Mouse (Mus musculus): ENCODE data around the gene Arhgap24.
"Not testable (repeated sequence)": the region's sequence is repeated elsewhere in the genome, so short reads cannot be mapped to it uniquely, and the experiment has no call there.

The Arhgap24 gene

DNA sequence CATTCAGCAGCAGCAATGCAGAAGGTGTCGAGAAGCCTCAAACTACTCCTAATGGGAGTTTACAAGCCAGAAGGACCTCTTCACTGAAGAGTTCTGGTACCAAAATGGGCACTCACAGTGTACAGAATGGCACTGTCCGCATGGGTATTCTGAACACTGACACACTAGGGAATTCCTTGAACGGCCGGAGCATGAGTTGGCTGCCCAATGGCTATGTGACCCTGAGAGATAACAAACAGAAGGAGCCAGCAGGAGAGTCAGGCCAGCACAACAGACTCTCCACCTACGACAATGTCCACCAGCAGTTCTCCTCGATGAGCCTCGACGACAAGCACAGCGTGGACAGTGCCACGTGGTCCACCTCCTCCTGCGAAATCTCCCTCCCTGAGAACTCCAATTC, 411.0 kb downstream of the Arhgap24 start:
- no peak for DNase-seq (ENCODE audit: low read depth)

DNA sequence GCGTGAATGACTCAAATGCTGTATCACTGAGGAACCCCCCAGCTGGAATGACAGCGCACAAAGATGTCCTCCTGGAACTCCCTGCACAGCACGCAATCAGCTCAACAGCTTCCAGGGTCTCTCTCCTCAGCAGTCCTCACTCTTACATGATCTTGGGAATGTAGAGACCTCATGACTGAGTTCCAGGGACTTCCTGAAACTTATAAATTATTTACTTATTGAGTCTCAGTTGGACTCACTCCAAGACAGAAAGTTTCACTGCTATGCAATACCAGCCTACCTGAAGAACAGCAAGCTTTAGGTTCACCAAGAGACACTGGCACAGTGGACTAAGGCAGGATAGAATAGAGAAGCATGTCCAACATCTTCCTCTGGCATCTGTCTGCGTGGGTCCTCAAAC, 417.1 kb downstream of the Arhgap24 start:
- no peak for DNase-seq (ENCODE audit: low read depth)

- no peak for DNase-seq (ENCODE audit: low read depth)
Measured at GRCm38 (mm10) chr5:102899680-102900215, 418.6 kb downstream of the Arhgap24 start.

- DNase-seq (ENCODE audit: low read depth) = no peak
Measured at GRCm38 (mm10) chr5:102901176-102901575, 420.0 kb downstream of the Arhgap24 start.

- DNase-seq (ENCODE audit: low read depth) = no peak
Measured at GRCm38 (mm10) chr5:102903487-102903886, 422.3 kb downstream of the Arhgap24 start.

DNA sequence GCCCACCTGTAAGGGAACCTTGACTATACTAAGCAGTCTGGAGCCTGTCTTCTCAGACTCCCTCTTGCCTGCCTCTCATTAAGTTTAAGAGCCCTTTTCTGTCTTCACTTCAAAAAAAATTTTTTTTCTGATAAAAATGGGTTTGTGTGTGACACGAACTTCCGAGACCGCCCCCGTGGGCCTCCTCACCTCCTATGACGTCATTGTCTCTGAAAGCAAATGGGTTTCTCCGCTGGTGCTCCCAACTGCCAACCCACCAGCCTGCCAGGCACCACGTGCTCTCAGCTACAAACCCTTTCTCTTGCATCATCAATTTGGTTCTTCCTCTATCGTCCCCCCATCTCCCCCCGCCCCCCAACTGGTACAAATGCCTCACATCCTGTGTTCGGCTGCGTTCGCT, 422.9 kb downstream of the Arhgap24 start:
- no peak for DNase-seq (ENCODE audit: low read depth)

DNA sequence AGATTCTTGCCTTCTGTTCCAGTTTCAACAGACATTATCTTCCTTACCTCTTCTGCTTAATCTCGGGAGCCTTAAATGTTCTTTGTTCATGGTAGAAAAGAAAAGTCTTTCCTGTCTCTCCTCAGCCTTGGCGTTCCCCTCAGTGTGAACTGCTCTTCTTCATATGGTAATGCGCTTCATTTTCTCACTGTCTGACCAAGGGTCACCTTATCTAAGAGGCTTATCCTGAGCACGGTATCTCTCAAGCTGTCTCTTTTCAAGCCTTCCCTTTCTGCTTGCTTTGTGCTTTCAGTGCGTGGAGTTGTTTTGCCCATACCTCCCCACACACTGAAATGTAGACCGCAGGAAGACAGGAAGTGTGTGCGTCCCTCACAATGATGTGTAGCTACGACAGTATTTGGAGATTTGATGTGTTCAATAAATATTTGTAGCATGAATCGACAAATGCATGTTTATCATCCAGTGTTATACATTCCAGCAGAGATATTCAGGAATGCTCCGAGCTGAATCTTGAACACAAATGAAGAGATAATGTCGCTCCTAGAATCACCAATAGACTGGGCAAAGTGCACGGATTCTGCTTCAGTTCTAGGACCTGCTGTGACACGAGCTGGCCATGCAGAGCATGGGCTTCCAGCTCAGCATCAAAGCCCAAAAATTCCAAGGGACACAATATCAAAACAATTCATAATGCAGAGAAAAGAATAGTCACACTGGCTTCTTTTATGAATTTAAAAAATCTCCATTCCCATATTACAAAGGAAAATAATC, 424.4 kb downstream of the Arhgap24 start:
- no peak for DNase-seq (ENCODE audit: low read depth)

DNA sequence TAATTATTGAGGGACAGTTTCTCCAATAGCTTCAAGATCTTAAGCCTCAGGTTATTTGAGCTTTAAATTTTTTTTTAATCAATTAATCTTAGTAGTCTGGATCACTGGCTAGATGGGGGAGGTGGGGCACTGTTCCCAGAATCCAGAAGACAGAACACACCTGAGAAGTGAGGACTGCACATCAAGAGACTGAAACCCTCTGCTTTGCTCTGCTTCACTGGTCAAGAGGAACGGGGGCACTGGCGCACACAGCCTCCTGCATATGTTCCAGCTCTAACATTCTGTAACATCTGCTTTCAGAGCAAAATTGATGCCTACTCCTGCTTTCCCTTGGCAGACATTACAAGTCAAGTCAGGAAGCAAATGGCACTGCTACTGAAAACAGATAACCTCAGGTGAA, 439.0 kb downstream of the Arhgap24 start:
- DNase-seq (ENCODE audit: low read depth) = no peak

DNA sequence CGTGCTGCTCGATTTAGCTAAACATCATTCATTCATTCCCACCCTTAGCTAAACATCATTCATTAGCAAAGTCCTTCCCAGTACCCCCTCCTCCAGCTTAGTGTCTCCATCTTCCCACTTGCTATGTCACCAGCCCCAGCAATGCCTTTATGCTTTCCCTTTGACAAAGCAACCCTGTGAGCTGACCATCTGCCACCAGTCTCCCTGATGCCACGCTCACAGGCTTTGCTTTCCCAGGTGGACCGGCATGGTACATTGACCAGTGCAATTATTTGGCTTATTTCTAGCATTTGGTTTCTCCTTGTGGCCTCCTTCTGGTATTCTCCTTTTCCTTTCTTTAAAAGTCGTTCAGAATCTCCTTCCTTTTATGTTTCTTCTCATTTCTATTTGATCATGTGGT, 445.6 kb downstream of the Arhgap24 start:
- DNase-seq (ENCODE audit: low read depth) = no peak

- DNase-seq (ENCODE audit: low read depth) = no peak
Measured at GRCm38 (mm10) chr5:102930161-102930560, 449.0 kb downstream of the Arhgap24 start.

DNA sequence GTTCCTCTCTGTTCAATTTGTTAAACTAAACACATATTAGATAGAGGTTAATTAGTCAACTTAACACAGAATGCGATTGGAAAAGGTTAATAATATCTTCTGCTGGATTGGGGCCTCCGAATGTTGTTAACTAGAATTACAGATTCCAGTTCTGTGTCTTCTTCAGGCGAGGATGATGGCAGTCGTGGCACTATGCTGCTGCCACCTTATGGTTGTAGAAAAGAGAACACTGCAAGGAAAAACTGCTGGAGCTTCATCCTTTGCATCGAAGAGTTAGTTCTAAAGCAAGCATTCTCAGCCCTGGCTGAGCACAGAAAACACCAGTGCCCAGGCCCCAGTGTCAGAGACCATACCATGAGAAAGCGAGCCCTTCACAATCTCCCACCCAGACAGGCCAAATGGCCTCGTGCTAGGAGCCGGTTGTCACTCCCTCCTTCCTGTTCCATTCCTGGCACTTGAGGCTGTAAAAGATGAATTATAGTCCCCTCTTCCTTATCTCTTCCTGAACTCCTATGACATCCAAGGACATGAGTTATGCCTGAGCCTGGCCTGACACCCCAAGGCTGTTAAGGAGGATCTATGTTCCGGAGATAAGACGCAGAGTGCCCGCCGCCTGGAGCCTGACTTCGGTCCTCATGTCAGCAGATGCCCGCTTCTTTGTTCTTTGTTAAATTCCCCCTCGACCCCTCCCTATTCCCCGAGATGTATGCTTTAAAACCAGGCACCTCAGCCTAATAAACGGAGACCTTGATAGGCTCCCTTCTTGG, 462.9 kb downstream of the Arhgap24 start:
- DNase-seq (ENCODE audit: low read depth) = not testable (repeated sequence)

- DNase-seq (ENCODE audit: low read depth) = no peak
Measured at GRCm38 (mm10) chr5:102946625-102947024, 465.4 kb downstream of the Arhgap24 start.

DNA sequence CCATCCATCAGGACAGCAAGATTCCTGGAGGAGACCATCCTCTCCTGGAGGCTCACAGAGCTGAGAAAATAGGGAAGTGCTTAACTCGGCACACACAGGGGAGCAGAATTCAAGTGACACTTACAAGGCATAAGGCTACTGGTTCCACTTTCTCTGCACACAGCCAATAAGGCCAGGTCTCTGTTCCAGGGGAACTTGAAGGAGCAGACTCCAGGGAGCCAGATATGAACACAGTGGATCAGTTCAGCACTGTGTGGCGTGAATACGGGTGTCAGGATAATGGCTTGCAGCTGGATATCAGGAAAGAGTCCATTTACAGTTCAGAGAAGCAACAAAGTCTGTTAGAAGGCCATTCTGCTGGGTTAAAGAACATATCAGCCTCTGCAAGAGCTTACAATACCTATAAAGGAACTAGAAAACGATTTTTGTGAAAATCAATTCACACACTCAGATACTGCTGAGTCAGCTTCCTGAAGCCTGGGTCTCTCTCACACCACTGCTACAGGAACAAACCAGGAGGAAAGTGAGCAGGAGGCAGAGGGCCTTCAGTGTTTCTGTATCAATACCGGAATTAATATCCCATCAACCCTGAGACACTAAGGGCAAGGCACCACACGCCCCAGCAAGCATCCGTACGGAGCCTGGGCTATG, 466.0 kb downstream of the Arhgap24 start:
- DNase-seq (ENCODE audit: low read depth) = no peak
